Mouse (Mus musculus) monocyte, adult 5-6 weeks (primary cell): ENCODE data around the gene Crip1. TPM values are rescaled to one million over a fixed set of nuclear protein-coding genes. Genes with fewer than 3 reads are reported as not detected.

Experiments
- ATAC-seq: fragments of 153-309, 156-312 bp; replicated peaks from 2 replicates; pipeline ENCODE4 v1.8.0; 2017; ENCODE audit warnings: mild to moderate bottlenecking; ENCODE audit not compliant: low TSS enrichment, insufficient number of reproducible peaks, severe bottlenecking, poor library complexity, low FRiP score
- total RNA-seq: library from RNA; stranded (forward); fragments of 200-1000, 200-491, 200-594 nt; gene quantifications from 3 replicates; pipeline ENCODE4 v1.2.3, GENCODE M21; 2017

The Crip1 gene
- total RNA-seq, 1 experiment from 2014 or later, result 1,104 TPM

DNA sequence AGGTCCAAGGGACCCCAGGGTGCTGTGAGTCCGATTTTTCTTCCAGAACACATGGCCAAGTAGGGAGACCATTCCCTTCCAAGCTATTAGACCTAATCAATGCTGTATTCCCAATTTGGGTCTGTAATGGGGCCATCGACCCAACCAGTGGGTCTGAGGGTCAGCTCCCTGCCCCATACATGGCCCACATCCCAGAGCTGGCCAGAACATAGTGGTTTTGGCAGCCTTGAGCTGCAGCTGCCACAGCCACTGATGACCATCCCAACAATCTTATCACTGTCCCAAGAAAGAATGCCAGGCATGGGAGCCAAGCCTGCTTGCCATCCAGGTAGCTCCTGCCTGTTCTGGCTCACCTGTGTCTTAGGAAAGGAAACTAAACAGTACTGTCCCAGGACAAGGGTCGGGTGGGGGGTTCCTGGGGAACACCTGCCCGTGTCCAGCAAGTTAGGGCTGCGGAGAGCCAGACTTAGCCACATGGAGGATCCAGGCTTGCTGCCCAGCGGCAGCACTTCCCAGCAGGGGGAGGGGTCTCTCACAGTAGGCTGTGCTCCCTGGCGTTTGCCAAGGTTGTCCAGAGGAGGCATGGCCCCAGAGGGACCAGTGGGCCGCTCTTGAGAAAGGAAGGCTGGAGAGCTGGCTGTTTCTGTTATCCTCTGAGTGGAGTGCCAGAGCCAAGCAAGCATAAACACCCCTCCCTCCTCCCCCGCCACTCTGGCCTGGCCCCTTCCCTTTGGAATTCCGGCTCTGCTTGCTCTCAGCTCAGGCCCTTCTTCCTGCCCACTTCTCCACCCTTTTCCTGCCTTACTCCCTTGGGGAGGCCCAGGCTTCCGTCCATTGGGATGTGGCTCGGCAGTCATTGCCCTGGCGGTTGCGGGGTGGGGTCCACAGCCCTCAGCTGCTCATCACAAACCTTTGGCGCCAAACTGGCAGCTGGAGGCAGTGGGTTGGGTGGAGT lies 3.8 kb upstream of the Crip1 start:
- no peak for ATAC-seq

DNA sequence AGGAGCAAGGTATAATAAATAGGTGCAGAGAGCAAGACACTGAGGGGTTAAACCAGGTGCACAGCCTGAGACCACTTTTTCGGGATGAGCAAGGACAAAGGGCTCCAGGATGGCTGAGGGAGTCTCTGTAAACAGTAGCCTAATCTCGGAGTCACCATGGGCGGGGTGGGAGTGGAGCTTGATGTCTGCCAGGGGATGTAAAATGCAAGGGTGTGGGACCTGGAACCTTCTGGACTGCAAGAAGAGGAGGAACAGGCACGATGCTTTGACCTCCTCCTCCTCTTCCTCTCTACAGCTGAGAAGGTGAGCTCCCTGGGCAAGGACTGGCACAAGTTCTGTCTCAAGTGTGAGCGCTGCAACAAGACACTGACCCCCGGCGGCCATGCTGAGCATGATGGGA lies 3.0 kb upstream of the Crip1 start:
- no peak for ATAC-seq

DNA sequence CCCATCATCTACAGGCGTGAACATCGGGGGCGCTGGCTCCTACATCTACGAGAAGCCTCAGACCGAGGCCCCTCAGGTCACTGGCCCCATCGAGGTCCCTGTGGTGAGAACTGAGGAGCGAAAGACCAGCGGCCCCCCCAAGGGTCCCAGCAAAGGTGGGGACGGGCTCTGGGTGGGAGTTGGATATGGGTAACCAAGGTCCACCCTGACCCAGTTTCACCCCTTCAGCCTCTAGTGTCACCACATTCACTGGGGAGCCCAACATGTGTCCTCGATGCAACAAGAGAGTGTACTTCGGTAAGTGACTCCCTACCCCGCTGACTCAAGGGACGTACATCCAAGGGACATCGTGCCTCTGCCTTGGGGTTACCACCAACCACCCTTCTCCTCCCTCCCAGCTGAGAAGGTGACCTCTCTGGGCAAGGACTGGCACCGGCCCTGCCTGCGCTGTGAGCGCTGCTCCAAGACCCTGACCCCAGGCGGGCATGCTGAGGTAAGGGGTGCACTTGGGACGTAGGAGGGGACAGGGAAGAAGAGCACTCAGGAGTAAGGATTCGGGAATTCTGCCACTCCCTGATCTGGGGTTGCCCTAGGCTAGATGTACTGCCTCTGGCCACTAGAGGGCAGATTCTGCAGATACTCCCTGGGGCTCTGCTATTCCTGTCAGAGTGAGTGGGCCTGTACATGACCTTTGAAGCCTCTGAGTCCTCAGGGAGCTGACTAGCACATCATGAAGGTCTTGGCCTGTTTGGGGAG lies 1.9 kb upstream of the Crip1 start:
- 0 out of 2 replicates have a peak, but pooled peaks have one; percentile 16 for ATAC-seq

DNA sequence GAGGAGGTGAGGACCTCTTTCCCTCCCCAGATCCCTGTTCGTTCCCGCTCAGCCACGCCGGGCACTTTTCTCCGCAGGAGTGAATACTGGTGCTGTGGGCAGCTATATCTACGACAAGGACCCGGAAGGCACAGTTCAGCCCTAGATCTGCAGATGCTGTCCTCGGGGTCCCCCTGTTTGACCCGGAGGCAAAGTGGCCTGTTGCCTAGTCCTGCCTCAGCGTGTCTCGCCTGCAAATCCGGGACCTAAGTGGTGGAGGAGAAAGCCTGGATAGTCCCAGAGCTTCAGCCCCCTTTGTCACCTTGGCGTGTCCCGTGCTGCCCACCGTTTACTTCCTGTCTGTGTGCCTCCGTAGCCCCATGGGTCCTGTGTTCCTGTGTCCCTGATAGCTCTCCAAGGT lies 1.2 kb upstream of the Crip1 start:
- no peak for ATAC-seq

- ATAC-seq, result no peak
Observed at GRCm38 (mm10) chr12:113145591-113145990, 525 bp upstream of the Crip1 start.

GRCm38 (mm10) chr12:113147481-113147880 lies 1.4 kb downstream of the Crip1 start:
- no peak for ATAC-seq

DNA sequence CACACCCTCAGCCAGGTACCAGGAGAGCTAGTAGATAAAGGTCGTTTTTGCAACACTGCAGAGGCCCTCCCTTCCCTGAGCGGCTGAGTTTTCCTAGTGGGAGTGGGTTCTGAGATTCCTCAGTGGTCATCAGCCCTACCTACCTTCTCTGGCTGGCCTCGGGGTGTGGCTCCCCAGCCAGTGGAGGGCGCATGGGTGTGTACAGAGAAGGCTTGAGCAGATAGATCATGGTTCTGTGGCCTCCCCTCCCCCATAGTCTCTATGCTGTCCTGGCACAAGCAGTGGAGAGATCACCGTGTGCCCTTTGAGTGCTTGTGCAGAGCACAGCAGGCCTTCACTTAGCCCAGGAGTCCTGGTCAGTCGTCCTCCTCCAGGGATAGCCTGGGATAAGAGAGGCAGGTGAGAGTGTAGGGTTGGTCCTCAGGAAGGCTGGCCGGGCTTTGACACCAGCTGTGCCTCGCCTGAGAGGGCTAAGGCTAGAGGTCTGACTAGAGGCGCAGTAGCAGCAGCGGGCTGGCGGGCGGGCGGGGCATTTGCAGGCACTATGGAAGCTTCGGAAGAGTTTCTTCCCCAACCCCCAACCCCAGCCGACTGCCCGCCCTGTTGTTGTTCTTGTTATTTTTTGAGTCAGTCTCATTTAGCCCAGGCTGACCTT lies 2.4 kb downstream of the Crip1 start:
- ATAC-seq, result no peak

DNA sequence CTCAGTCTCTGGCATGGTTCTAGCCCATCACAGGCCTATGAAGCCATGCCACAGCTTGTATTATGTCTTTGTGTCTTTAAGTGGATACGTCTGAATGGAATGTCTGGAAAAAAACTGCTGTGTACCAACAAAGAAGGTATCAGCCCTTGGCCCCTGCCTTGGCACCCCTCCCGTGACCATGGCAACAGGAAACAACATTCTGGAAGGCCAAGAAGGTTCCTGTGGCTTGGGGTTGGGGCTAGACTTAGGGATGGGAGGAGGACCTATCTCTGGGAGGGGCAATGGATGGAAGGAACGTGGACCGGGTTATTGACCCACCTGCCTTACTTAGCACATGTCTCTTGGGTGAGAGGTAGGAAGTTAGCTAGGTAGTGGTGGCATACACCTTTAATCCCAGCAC lies 3.2 kb downstream of the Crip1 start:
- ATAC-seq, result no peak

GRCm38 (mm10) chr12:113149896-113150295 lies 3.8 kb downstream of the Crip1 start:
- no peak for ATAC-seq

DNA sequence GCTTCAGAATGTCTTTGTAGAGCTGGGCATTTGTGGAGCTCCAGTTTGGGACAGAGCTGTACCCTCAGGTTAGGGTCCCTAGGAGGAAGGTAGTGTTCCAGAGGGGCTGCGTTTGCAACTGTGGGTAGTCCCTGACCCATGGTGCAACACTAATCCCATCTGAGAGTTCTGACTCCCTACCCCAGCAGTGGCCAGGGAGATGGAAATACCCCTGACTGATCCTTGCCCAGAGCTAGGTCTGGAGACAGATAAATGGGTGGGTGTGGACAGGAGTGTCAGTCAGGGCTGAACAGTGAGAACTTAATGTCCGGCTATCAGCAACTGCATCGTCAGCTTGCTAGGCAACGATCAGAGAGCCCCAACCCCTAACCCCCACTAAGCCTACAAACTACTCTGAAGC lies 4.5 kb downstream of the Crip1 start:
- ATAC-seq, result no peak

GRCm38 (mm10) chr12:113151046-113151445 lies 4.9 kb downstream of the Crip1 start:
- ATAC-seq, result no peak

DNA sequence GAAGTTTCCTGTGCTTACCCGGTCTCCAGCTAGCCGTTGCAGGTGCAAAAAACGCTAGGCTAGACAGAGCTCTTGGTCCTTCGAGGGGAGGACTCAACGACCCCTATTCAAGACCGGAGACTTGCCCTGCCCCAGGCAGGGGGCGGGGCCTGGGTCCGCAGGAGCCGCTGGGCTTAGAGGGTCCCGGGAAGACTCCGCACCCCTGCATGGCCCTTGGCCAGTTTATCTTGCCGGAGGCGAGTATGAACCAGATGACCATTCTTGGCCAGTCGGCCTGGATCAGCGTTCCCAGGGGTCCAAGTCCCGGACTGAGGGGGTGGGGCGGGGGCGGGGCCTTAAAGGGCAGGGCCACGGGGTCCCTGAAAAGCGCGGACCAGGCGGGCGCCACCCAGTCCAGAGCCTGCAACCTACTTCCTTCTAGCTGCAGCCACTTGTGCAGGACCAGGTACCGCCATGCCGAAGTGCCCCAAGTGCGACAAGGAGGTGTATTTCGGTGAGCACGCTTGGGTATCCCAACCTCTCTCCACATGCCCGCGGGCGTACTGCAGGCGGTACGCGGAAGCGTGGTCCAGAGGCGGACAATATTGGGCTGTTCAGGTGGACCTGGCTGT lies 5.7 kb downstream of the Crip1 start:
- no peak for ATAC-seq

DNA sequence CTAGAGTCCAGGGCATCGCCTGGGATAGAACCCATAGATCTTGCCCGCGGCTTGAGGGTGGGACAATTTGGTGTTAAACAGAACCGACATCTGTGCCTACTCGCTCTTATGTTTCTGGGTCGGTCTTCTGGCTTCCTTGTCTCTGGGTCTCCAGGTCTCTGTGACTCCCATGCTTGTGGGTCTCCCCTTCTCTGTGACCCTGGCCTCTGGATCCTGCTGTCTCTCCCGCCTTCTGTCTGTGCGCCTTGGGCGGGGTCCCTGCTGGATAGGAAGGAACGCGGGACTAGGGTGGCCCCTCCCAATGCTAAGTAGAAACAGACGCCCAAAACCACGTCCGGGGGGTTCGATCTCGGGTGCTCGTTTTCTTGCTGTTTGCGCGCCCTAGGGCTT lies 6.2 kb downstream of the Crip1 start:
- no peak for ATAC-seq

DNA sequence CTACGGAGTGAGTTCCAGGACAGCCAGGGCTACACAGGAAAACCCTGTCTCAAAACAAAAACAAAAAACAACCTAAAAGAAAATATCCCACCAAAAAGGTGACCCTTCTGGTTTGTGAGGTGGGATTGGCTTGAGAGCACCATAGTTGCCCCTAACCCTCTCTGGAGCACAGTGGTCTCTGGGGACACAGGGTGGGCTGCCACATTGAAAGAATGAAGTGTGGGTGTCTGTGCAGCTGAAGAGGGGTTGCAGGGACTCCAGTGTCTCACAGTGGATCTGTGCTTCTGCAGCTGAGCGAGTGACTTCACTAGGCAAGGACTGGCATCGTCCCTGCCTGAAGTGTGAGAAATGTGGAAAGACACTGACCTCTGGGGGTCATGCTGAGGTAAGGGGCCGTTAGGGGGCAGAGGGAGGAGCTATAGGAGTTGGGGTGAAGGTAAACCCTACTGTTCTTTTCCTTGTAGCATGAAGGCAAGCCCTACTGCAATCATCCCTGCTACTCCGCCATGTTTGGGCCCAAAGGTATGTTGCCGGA lies 6.9 kb downstream of the Crip1 start:
- no peak for ATAC-seq

GRCm38 (mm10) chr12:113153971-113154370 lies 7.9 kb downstream of the Crip1 start:
- ATAC-seq, result no peak

DNA sequence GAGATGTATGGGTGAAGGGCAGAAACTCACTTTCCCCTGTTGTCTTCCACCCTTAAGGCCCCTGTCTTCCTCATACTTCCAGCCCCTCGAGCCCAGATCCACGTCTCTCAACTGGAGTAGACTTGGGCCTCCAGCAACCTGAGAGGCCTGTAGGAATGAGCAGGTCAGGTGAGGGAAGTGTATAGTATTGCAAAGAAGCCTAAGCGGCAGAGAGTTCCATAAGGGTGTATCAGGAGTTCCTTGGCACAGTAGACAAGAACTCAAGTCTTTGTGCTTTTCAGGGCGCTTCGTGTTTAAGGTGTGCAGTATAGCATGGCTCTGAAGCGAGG lies 8.6 kb downstream of the Crip1 start:
- no peak for ATAC-seq

GRCm38 (mm10) chr12:113155076-113155771 lies 9.1 kb downstream of the Crip1 start:
- ATAC-seq, result 0 out of 2 replicates have a peak, but pooled peaks have one; percentile 2

- ATAC-seq, result peak; percentile 87
Observed at GRCm38 (mm10) chr12:113155887-113156539, 9.9 kb downstream of the Crip1 start, which contains the start of gene Tedc1. Gene Tedc1, plus strand, starts transcription at chr12:113156421.
